Mouse (Mus musculus): Measurements from ENCODE around the gene E130309D02Rik. TPM values are rescaled to one million over a fixed set of nuclear protein-coding genes. Genes with fewer than 3 reads are reported as not detected.

The E130309D02Rik gene
- total and polyA plus RNA-seq, 2 experiments from 2014 or later: 21.7 to 44.4 TPM

GRCm38 (mm10) chr5:143272108-143272507 lies 43.1 kb downstream of the E130309D02Rik start:
- no peak for TF ChIP-seq CTCF (IDR thresholded peaks at IDR 0.05; ENCODE audit: low read depth)
- H3K27ac ChIP-seq: no peak overlapping the region
- ATAC-seq (no peak), DNase-seq (ENCODE audit: low spot score) (no peak)
- H3K36me3 ChIP-seq (ENCODE audit: insufficient read depth, low read length): no peaks in the 10 kb centered on the region
- no peak overlapping the region for H3K4me3 ChIP-seq (ENCODE audit: low read length)
- H3K4me2 ChIP-seq (ENCODE audit: low read depth, low read length): no peak overlapping the region
- no peaks in the 10 kb centered on the region for H3K27me3 ChIP-seq (ENCODE audit: insufficient read depth, low read length)
- no peaks in the 10 kb centered on the region for H3K9me3 ChIP-seq (ENCODE audit: low read length)
- H3K9ac ChIP-seq (replicated peaks; ENCODE audit: low read length): no peak overlapping the region
- WGBS: 77% methylated on average over 3 of the region's 3 CpGs
- H3K4me1 ChIP-seq (ENCODE audit: insufficient read depth, low read length): peaks cover 20% of the 10 kb centered on the region

DNA sequence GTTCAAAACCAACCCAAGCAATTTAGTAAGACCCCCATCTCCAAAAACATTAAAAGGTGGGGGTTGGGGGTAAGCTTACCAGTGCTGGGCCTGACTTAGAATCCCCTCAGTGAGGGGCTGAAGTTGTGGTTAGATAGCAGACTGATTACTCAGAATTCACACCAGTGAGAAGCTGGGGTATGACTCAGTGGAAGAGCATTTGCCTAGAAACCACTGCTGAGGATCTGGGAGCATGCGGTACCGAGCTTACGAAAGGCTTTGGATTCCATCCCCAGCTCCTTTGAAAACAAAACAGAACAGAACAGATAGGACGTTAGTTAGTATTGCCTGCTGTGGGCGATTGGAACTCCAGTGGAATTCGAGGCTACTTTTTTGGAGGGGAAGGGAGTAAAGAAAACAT lies 43.5 kb downstream of the E130309D02Rik start:
- 93% methylated on average over 6 of the region's 6 CpGs for WGBS
- Histone ChIP-seq H3K4me2 (ENCODE audit: low read depth, low read length) (no peak overlapping the region), H3K9ac (replicated peaks; ENCODE audit: low read length) (no peak overlapping the region), H3K27me3 (ENCODE audit: insufficient read depth, low read length) (no peaks in the 10 kb centered on the region), H3K4me3 (ENCODE audit: low read length) (no peak overlapping the region), H3K9me3 (ENCODE audit: low read length) (no peaks in the 10 kb centered on the region), H3K4me1 (ENCODE audit: insufficient read depth, low read length) (peaks cover 20% of the 10 kb centered on the region), H3K27ac (no peak overlapping the region), H3K36me3 (ENCODE audit: insufficient read depth, low read length) (no peaks in the 10 kb centered on the region)
- no peak for ATAC-seq
- no peak for TF ChIP-seq CTCF (IDR thresholded peaks at IDR 0.05; ENCODE audit: low read depth)
- no peak for DNase-seq (ENCODE audit: low spot score)

GRCm38 (mm10) chr5:143270151-143270519 lies 45.0 kb downstream of the E130309D02Rik start:
- no peak for TF ChIP-seq CTCF (IDR thresholded peaks at IDR 0.05; ENCODE audit: low read depth)
- 1% methylated on average over 12 of the region's 12 CpGs for WGBS

GRCm38 (mm10) chr5:143269363-143270150 lies 45.6 kb downstream of the E130309D02Rik start, which contains the start of gene Zfp316:
TSS of gene Zfp316 (minus strand) at chr5:143270022.
- Histone ChIP-seq H3K27ac (peak within 1 kb of the TSS; percentile 87), H3K4me3 (ENCODE audit: low read length) (peak within 1 kb of the TSS; percentile 88), H3K4me1 (ENCODE audit: insufficient read depth, low read length) (peaks cover 20% of the 10 kb centered on the region), H3K9me3 (ENCODE audit: low read length) (no peaks in the 10 kb centered on the region), H3K36me3 (ENCODE audit: insufficient read depth, low read length) (no peaks in the 10 kb centered on the region), H3K9ac (replicated peaks; ENCODE audit: low read length) (peak within 1 kb of the TSS; percentile 93), H3K27me3 (ENCODE audit: insufficient read depth, low read length) (no peaks in the 10 kb centered on the region), H3K4me2 (ENCODE audit: low read depth, low read length) (peak within 1 kb of the TSS; percentile 98)
- peak; percentile 90 for DNase-seq (ENCODE audit: low spot score)
- under 1% methylated on average over 58 of the region's 79 CpGs for WGBS
- ATAC-seq: peak; percentile 85
- no peak for TF ChIP-seq CTCF (IDR thresholded peaks at IDR 0.05; ENCODE audit: low read depth)

More at GRCm38 (mm10) chr5:143270151-143270519, 45.0 kb downstream of the E130309D02Rik start:
- H3K9me3 ChIP-seq (ENCODE audit: low read length): no peaks in the 10 kb centered on the region
- peak overlapping the region; percentile 88 for H3K4me3 ChIP-seq (ENCODE audit: low read length)
- peak overlapping the region; percentile 87 for H3K27ac ChIP-seq
- H3K27me3 ChIP-seq (ENCODE audit: insufficient read depth, low read length): no peaks in the 10 kb centered on the region
- peak overlapping the region; percentile 98 for H3K4me2 ChIP-seq (ENCODE audit: low read depth, low read length)
- peaks cover 20% of the 10 kb centered on the region for H3K4me1 ChIP-seq (ENCODE audit: insufficient read depth, low read length)
- DNase-seq (ENCODE audit: low spot score) (no peak), ATAC-seq (peak; percentile 39)
- no peaks in the 10 kb centered on the region for H3K36me3 ChIP-seq (ENCODE audit: insufficient read depth, low read length)
- H3K9ac ChIP-seq (replicated peaks; ENCODE audit: low read length): peak overlapping the region; percentile 93

GRCm38 (mm10) chr5:143268985-143269362 lies 46.2 kb downstream of the E130309D02Rik start:
- H3K27ac ChIP-seq: peak overlapping the region; percentile 87
- TF ChIP-seq CTCF (IDR thresholded peaks at IDR 0.05; ENCODE audit: low read depth): no peak
- peaks cover under 1% of the 10 kb centered on the region; the same call in 1 of the 2 replicates for H3K36me3 ChIP-seq (ENCODE audit: insufficient read depth, low read length)
- H3K27me3 ChIP-seq (ENCODE audit: insufficient read depth, low read length): no peaks in the 10 kb centered on the region
- H3K9me3 ChIP-seq (ENCODE audit: low read length): no peaks in the 10 kb centered on the region
- WGBS: 12% methylated on average over 8 of the region's 8 CpGs
- H3K4me3 ChIP-seq (ENCODE audit: low read length): peak overlapping the region; percentile 88
- H3K4me1 ChIP-seq (ENCODE audit: insufficient read depth, low read length): peaks cover 20% of the 10 kb centered on the region
- H3K9ac ChIP-seq (replicated peaks; ENCODE audit: low read length): peak overlapping the region; percentile 93
- DNase-seq (ENCODE audit: low spot score) (no peak), ATAC-seq (no peak; the same call in 1 of the 2 replicates)
- peak overlapping the region; percentile 98 for H3K4me2 ChIP-seq (ENCODE audit: low read depth, low read length)

- no peak for ATAC-seq
These were observed 48.4 kb downstream of the E130309D02Rik start for GRCm38 (mm10) chr5:143266794-143267193.

GRCm38 (mm10) chr5:143265409-143265808 lies 49.8 kb downstream of the E130309D02Rik start:
- no peak for TF ChIP-seq CTCF (IDR thresholded peaks at IDR 0.05; ENCODE audit: low read depth)
- Histone ChIP-seq H3K9ac (replicated peaks; ENCODE audit: low read length) (no peak overlapping the region), H3K4me2 (ENCODE audit: low read depth, low read length) (no peak overlapping the region), H3K9me3 (ENCODE audit: low read length) (no peaks in the 10 kb centered on the region), H3K36me3 (ENCODE audit: insufficient read depth, low read length) (peaks cover 18% of the 10 kb centered on the region), H3K4me3 (ENCODE audit: low read length) (no peak overlapping the region), H3K27ac (no peak overlapping the region), H3K27me3 (ENCODE audit: insufficient read depth, low read length) (no peaks in the 10 kb centered on the region), H3K4me1 (ENCODE audit: insufficient read depth, low read length) (peaks cover 13% of the 10 kb centered on the region)
- DNase-seq (ENCODE audit: low spot score) (no peak), ATAC-seq (no peak)
- 46% methylated on average over 1 of the region's 1 CpGs for WGBS

More at GRCm38 (mm10) chr5:143266794-143267193, 48.4 kb downstream of the E130309D02Rik start:
- H3K4me3 ChIP-seq (ENCODE audit: low read length): no peak overlapping the region
- no peak overlapping the region for H3K27ac ChIP-seq
- H3K27me3 ChIP-seq (ENCODE audit: insufficient read depth, low read length): no peaks in the 10 kb centered on the region
- DNase-seq (ENCODE audit: low spot score): no peak
- peaks cover 18% of the 10 kb centered on the region for H3K36me3 ChIP-seq (ENCODE audit: insufficient read depth, low read length)
- H3K4me1 ChIP-seq (ENCODE audit: insufficient read depth, low read length): peaks cover 20% of the 10 kb centered on the region
- no peak overlapping the region for H3K4me2 ChIP-seq (ENCODE audit: low read depth, low read length)
- TF ChIP-seq CTCF (IDR thresholded peaks at IDR 0.05; ENCODE audit: low read depth): no peak
- 90% methylated on average over 6 of the region's 6 CpGs for WGBS
- no peak overlapping the region for H3K9ac ChIP-seq (replicated peaks; ENCODE audit: low read length)
- no peaks in the 10 kb centered on the region for H3K9me3 ChIP-seq (ENCODE audit: low read length)

All from hindbrain, postnatal 0 days (tissue).